Mouse (Mus musculus) kidney, adult 2 months (tissue): ENCODE data around the gene Chd1.

ENCODE experiments used
- CTCF ChIP-seq: fragments of 200-500 bp; conservative IDR thresholded peaks from 2 replicates; pipeline ENCODE4 v1.5.1; 2011; ENCODE audit warnings: low read depth, mild to moderate bottlenecking, control low read depth, low read length, moderate library complexity, mixed read lengths; ENCODE audit not compliant: insufficient read depth, insufficient read length
- POLR2A ChIP-seq: fragments of 200-500 bp; IDR thresholded peaks from one replicate; pipeline ENCODE4 v1.6.1; 2011; ENCODE audit warnings: low read depth, low read length, control low read depth

- peak; percentile 54 for TF ChIP-seq CTCF
- no peak for TF ChIP-seq POLR2A
Observed at GRCm38 (mm10) chr17:15804008-15804812, 99.4 kb downstream of the Chd1 start.
